Mouse (Mus musculus) thymus, adult 2 months (tissue): ENCODE data around the gene Lce3e.

Source experiments
- CTCF ChIP-seq: fragments of 200-500 bp; IDR thresholded peaks from 2 replicates; pipeline ENCODE4 v1.5.1; 2012; ENCODE audit warnings: mild to moderate bottlenecking, control low read depth, low read length, moderate library complexity, borderline replicate concordance; ENCODE audit not compliant: control insufficient read depth, poor library complexity, insufficient read depth; ENCODE audit errors: extremely low read depth
- POLR2A ChIP-seq: fragments of 200-500 bp; IDR thresholded peaks from 2 replicates; pipeline ENCODE4 v1.6.1; 2012; ENCODE audit warnings: mild to moderate bottlenecking, low read length, control low read depth, moderate library complexity; ENCODE audit not compliant: control insufficient read depth, poor library complexity, insufficient read depth; ENCODE audit errors: extremely low read depth

GRCm38 (mm10) chr3:92926130-92926529 is 40.7 kb upstream of the Lce3e start, which contains the start of gene Lce3a:
- TF ChIP-seq CTCF (no peak), POLR2A (no peak)
